Mouse (Mus musculus) left cerebral cortex, postnatal 36 days (tissue): ENCODE measurements around the gene Guca1a. TPM values are rescaled to one million over a fixed set of nuclear protein-coding genes. Genes with fewer than 3 reads are reported as not detected.
A peak's percentile ranks its signal among the peaks of the same experiment; 100 is the strongest.

Source experiments
- DNase-seq, 2 experiments: peaks; one replicate each; pipeline ENCODE4 v3.0.0; 2021 to 2022; ENCODE audit warnings: low spot score in 2 of 2, mixed read lengths in 1 of 2
- intact Hi-C: fragments of 180-260 bp; cut with DNase I; formaldehyde crosslinking; loops from one replicate; pipeline ENCODE4 v1.15.1; 2025
- total RNA-seq, 2 experiments: library from RNA; stranded (reverse); gene quantifications; 2 replicates each; pipeline ENCODE4 v1.2.3; 2021

The Guca1a gene
- total RNA-seq, 2 experiments from 2014 or later = 0.48 TPM; not detected in 1

DNA sequence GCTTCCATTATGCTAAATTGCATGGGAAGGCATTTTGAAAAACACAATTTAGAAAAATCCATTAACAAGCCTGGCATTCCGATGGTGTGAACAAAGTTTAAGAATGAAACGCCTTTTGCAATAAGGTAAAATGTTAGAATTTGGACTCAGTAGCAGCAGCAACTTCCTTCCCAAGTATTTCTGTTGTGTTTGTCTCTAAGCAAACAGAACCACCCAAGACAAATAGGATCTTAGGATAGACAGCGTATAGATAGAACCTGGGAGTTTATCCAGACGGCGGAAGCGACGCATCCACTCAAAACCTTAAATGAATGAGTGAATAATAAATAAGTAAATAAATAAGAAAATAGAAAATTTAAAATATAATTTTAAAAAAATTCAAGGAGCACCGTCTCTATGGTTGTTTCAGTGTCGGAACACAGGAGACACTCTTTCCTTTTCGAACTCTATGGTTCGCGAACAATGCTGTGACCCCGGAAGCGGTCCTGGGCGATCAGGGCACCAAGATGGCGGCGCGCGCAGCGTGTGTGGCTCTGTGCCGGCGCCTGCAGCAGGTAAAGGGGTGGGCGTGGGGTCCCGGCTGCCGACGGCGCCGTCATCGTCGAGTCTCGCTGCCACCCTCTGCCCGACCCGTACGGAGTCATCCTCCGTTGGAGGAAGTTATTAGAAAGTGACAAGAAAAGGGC is 31.8 kb downstream of the Guca1a start, which contains the start of gene Mrps10:
Gene Mrps10, plus strand, starts transcription at position 487 of the 686 bp plus-strand sequence.
- DNase-seq = peak; percentile 87 to 88
- intact Hi-C loops = loop anchor here (5.0 kb wide), 1 partner anchor 244 kb away; the partner anchor contains the start of genes Bysl, Gm20517 and Med20

DNA sequence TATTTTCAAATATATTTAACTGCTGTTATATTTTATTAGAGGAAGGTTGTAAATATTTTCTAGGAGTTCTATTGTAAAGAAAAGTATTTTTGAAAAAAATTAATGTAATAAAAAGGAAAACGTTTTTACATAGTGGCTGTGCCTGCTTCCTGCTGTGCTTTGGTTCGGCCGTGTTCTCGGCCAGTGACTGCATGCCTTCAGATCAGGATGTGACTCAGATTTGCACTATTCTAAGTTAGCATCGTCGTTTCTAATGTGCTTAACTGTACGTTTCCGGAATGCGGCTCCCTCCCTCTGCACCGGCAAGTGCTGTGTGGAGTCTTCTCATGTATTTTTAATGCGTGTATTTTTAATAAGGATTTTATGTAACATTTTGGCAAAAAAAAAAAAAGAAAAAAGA is 39.0 kb downstream of the Guca1a start:
- DNase-seq = no peak
- intact Hi-C loops = no loop called here

DNA sequence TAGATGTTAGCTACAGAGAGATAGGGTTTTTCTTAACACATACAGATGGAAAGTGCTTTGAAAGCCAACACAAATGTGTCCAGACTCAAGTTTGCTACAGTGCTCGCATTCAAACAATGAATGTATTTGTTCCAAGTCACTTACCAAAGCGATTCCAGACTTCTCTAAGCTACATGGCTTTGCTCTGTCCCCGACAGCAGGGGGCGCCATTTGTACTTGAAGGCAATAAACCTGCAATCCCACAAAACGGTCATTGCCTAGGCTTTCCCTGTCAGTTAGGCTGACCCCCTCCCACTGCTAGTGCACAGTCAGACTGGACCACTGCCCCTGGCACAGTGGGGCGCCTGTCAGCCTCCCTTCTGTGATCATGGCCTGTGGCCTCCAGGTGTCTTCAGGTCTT is 40.4 kb downstream of the Guca1a start:
- intact Hi-C loops = no loop called here
- DNase-seq = peak; percentile 22

DNA sequence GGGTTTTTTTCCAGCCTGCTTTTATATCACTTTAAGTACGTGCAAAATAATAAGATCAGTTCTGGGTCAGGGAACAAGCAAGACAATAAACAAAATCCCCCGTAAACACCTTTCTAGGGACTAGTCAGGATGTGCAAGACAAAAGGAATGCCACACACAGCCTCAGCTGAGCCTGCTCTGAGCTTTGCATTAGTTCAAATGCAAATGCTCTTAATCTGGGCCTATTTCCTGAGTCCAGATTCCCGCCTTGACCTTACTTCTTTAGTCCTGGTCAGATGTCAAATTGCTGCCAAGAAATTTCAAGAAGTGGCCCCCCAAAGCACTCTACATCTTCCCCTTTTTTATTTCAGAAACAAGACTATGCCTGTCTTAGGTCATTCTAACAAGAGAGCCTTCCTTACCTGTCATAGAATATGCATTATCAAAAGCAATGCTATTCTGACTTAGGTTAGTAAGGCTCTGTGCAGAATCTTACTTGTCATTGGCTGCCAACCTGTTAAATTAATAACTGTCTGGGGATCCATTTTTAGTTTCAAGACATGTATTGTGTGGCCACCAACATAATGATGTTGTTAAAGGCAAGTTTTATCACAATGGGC is 50.6 kb downstream of the Guca1a start:
- intact Hi-C loops = no loop called here
- no peak for DNase-seq

Other genes with a start within 250 kb of the Guca1a start
- gene Mrps10, start 31.7 kb downstream of the Guca1a start, total RNA-seq = 10 to 100 TPM; 28.0 to 32.6 TPM
- 1 to 10 TPM in 1 of 2 experiments, under 1 TPM in 1; 0.94 to 1.9 TPM for gene Guca1b, start 15.2 kb downstream of the Guca1a start, total RNA-seq
- gene AI661453, start 36.0 kb upstream of the Guca1a start, total RNA-seq = under 1 TPM; 0.30 to 0.43 TPM
- gene 1700001C19Rik, start 36.8 kb upstream of the Guca1a start, total RNA-seq = not detected
- 10 to 100 TPM; 16.9 to 20.6 TPM for gene Taf8, start 101.7 kb upstream of the Guca1a start, total RNA-seq
- 10 to 100 TPM; 30.1 to 34.9 TPM for gene Ccnd3, start 104.5 kb upstream of the Guca1a start, total RNA-seq
- 10 to 100 TPM; 17.5 to 18.1 TPM for gene Bysl, start 210.9 kb upstream of the Guca1a start, total RNA-seq
- gene Med20, start 211.0 kb upstream of the Guca1a start, total RNA-seq = 10 to 100 TPM; 24.7 to 30.7 TPM
- gene Gm20517, start 211.0 kb upstream of the Guca1a start, total RNA-seq = 1 to 10 TPM; 4.5 to 7.8 TPM
- 10 to 100 TPM; 10.6 to 13.5 TPM for gene Usp49, start 230.1 kb upstream of the Guca1a start, total RNA-seq